Mouse (Mus musculus): Measurements from ENCODE around the gene Slc35f6.

The Slc35f6 gene

DNA sequence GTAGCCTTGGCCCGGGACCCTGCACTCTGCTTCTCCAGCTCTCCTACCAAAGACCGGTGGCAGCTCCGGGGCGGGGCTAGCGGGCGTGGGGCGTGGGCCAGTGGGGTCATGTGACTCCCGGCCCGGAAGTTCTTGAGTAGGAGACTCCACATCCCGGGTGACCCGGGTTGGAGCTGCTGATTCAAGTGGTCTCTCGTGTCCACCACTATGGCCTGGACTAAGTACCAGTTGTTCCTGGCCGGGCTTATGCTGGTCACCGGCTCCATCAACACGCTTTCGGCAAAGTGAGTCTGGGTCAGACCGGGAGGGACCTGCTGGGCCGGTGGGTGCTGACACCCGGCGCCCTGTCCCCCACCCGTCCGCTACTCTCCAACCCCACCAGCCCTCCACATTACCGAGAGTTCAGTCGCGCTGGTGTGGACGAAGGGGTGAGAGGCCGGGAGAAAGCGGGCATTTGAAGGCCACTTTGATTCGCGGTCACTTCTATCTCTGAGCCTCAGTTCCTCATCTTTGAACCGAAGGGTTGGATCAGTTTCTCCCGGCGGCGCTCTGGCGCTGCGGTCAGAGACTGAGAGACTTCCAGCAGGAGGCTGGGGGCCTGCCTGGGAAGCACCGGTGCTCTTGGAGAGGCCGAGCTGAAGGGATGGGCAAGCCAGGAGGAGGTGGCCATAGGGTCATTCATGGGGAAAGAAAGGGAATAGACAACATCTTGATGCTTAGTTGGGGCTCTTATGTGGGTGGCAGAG, at the start of gene Slc35f6:
Gene Slc35f6 (plus strand): TSS at position 119 of the 746 bp plus-strand sequence.
- DNase-seq (ENCODE audit: low spot score in 2 of 2): peak; percentile 78 to 93

DNA sequence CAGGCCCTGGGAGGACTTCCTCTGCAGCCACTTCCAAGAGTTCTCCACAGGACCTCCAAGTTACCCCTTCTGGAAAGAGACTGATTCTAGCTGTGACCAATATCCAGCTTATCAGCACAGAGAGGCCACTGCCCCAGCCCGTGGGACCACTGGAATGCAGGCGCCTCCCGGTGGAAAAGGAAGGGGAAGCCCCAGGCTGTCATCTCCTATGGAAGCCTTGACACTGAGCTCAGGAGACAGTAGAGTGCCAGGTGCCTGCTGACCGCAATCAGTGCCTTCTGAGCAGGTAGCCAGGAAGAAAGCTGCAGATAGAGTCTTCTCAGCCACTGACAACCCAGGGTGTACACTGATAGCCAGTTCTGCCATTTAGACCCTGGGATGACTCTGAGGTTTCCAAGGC, 46.3 kb upstream of the Slc35f6 start:
- DNase-seq (ENCODE audit: low spot score in 2 of 2): no peak

DNA sequence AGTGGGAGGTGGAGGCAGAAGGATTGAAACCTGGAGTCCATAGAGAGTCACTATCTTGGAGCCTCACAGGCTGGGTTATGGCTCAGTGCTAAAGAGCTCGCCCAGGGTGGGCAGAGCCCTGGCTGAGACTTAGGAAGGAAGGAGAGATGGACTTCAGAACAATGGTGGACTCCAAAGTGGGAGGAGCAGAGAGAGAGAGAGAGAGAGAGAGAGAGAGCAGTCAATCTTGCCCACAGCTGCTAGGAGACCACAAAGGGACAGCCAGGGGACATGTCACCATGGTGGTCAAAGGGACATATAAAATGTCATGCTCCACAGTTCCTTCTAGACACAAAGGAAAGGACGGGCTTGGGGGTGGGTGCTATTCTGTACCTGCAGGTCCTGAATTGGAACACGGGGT, 44.5 kb upstream of the Slc35f6 start:
- no peak for DNase-seq (ENCODE audit: low spot score in 2 of 2)

DNA sequence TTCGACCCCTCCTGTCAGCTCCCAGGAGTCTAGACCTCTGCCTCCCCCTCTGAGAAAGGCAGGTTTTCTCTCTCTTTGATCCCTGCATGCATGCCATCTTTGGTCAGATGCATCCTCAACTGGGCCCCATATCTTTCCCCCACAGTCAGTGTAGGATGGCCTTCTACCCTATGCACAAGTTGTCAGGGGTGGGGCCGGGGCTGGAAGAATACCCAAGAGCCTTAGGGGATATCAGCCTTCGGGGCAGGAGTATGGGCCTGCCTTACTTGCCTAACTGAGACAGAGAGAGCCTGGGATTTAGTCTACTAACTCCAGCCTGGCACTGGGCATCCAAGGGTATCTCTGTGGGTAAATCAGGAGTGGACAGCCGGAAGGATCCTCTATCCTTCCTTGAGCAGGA, 43.8 kb upstream of the Slc35f6 start:
- DNase-seq (ENCODE audit: low spot score in 2 of 2): no peak

DNA sequence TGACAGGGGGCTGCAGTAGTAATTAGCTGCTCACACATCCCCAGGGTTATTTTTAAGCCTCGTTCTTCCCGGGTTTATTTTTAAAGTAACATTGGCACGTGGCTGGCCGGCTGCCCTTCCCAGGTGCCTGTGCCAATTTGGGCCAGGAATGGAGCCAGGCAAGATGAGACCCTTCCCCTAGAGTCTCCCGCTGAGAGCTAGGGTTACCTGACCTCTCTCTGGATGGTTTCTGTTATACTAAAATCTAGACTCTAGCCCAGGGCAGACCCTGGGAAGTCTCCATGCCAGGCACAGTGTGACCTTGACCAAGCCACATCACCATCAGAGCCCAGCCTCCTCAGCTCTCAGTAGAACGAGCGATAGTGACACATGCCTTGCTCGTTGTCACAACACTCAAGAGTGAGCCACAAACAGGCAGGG, 43.0 kb upstream of the Slc35f6 start:
- DNase-seq (ENCODE audit: low spot score in 2 of 2): no peak

DNA sequence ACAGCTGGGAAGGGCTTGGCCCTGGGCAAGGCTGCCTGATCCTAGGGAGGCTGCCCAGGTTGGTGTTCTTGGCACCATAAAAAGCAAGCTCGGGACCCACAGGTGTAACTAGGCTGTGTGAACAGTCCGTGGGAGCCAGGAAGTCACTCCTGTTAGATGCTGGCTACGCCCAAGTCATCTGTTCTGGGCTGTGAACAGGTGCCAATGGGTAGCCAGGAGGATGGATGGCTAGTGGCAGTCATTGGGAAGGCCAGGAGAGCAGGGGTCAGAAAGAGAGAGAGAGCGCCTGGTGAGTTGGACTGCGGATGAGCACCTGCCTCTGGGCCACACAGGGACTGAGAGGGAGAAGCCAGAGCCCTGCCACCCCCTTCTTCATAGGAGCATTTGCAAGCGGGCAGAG, 42.1 kb upstream of the Slc35f6 start:
- no peak for DNase-seq (ENCODE audit: low spot score in 2 of 2)

DNA sequence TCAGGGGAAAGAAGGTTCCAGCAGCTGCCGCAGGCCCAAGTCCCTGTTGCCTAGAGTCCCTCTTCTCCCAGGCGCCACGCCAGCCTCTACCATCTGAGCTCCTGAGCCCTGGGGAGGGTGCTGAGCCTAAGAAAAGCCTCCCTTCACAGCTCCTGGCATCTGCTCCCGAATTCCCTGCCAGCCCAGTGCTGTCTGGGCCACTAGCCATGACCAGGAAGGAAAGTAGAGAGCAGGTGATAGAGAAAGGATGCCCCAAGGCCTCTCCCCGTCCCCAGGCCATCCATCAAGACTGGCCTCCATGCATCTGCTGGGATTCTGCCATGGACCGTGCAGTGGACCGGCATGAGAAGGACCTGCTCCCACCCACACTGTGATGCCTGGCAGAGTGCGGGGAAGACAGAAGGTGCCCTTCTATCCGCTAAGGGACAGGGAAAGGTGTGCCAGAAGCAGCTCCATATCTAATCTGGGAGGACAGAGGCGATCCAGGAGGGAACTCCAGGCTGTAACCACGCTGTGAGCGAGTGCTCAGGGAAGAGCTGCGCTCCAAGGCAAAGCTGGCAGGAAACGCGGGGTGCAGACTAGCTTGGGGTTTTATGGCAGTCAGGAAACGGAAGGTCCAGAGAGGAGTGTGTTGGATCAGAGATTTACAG, 41.2 kb upstream of the Slc35f6 start:
- DNase-seq (ENCODE audit: low spot score in 2 of 2): peak; percentile 62 to 88

DNA sequence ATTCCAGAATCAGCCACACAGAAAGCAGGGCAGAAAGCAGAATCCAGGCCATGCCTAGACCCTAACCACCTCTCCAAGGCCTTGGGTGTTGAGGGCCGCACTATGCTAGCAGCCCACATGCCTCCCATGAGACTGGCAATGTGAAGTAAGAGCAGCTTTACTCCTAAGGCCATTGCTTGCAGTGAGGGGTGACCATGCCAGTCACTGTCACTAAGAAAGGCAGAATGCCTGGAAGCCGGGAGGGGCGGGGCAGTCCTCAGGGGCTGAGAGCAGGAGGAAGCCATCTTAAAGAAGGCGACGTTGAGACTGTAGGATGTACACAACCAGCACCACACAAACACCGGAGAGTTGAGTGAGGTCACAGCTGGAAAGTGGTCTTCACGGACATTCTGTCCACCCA, 38.6 kb upstream of the Slc35f6 start:
- no peak for DNase-seq (ENCODE audit: low spot score in 2 of 2)

DNA sequence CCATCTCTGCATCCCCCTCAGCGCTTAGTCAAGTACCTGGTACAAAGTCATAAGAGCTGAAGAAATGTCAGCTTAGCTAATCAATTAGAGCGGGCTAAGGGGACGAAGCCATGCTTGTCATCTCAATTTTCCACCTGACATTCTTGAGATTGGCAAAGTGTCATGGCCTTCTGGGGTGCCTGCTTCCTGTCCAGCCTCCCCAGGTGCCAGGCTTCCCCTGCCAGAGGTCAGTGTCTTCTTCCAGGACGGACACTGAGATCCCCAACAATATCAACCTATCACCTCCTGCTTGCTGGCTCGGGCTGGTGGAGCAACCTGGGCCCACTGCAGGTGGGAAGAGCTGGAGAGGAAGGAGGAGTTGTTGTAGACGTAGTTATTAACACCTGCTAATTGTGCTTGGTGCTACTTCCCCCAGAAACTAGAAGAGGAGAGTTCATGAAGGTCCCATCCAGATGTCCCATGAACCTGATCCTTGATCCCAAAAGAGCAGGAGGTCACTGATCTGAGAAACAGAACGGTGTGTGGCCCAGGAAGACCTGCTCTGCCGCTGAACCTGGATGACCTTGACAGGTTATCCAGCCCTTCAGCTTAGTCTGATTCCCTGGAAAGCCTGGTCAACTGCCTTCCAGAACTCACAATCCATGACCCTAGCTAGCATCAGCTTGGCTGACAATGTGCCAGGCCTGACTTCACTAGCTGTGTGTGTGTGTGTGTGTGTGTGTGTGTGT, 37.7 kb upstream of the Slc35f6 start:
- no peak for DNase-seq (ENCODE audit: low spot score in 2 of 2)

DNA sequence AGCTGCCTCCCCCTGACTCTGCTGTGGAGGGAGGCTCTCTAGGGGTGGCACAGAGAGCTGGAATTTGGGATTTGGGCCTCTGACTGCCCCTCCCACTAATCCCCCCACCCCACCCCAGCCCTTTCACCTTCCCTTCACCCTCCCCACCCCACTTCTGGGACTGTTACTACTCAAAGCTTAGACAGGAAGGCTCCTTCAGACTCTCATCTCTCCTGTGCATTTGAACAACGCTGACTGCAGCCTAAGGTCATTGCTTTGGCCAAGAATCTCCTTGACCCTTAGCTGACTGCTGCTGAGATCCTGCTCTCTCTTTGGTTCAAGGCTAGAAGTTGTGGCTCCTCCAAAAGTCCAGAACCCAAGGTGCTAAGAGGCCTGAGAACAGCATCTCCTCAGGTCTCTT, 36.6 kb upstream of the Slc35f6 start:
- DNase-seq (ENCODE audit: low spot score in 2 of 2): no peak

DNA sequence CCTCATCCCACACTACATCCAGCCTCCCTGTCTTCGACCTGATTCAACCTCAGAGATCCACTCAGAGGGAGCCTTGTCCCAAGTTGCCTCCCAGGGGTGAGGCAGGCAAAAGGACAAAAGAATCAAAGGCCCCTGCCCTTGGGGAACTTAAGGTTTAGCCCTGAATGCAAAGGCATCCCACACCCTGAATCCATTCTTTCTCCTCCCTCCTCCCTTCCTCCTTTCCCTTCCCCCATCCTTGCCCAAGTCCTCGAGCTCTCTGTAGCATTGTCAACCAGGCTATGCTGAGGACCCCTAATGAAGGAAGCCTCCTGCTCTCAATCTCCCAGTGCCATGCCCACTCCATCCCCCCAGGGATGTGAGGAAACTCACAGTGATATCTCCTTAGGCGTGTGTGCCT, 36.0 kb upstream of the Slc35f6 start:
- no peak for DNase-seq (ENCODE audit: low spot score in 2 of 2)

DNA sequence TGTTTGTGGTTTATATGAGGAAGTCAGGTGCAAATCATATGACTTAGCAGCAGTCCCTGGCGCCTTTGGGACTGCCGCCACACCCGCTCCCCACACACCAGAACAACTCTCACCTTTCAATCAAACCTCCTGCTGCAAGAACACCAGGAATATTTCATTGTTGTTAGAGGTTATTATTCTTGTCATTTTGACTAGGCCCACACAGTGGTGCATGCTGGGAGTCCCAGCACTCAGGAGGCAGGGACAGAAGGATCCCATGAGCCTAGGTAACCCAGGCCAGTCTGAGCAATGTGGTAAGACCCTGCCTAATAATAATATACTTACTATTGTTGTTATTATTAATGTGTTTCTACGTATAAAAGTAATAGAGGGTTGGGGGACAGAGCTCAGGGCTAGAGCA, 35.2 kb upstream of the Slc35f6 start:
- no peak for DNase-seq (ENCODE audit: low spot score in 2 of 2)

DNA sequence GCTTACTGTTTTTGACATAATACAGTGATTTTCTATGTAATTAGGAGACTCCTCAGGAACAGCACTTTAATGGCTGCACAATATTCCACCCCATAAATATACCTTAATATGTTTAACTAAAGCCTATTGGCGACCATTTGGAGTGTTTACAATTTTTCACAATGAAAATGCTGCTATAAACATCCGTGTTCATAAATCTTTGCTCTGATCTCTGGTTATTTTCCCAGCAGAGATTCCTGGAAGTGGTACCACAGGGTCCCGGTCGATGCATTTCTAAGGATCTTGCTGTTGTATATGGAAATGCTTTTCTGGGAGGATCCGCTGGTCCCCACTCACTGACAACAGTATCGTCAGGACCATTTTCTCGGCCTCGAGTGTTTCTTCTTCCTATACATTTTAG, 34.5 kb upstream of the Slc35f6 start:
- no peak for DNase-seq (ENCODE audit: low spot score in 2 of 2)

DNA sequence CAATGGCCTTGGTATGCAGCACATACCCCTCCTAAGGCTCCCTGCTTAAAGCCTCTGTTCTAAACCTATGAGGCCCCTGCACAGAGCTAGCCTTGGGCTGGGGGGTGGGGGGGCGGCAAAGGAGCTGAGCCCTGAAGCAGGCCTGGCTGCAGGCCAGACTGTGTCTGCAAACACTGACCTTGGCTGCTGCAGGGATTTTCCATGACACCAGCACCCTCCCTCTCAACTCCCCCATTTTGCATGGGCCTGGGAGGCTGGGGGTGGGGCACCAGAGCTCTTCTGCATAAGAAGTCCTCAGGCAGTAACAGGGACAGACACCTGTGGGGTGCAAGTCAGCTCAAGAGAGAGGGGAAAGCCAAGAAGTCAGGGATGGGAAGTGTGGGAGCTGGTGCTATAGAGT, 33.5 kb upstream of the Slc35f6 start:
- DNase-seq (ENCODE audit: low spot score in 2 of 2): no peak

DNA sequence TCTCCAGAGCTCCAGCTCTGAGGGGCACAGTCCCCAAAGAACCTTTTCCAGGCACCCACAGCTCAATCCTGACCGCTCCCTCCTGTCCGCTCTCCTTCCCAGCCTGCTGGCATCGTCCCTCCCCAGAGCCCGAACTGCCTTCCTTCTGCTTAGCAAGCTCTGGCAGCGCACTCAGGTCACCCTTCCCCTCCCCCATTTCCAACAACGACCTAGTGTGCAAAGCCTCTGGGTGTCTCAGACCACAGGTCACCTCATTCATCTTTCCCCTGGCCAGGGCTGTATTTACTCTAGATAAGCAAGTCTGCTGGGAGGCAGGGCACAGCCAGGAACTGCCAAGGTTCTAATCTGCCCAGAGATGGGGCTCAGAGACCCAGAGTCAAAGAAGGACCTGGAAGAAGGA, 32.3 kb upstream of the Slc35f6 start:
- no peak for DNase-seq (ENCODE audit: low spot score in 2 of 2)

DNA sequence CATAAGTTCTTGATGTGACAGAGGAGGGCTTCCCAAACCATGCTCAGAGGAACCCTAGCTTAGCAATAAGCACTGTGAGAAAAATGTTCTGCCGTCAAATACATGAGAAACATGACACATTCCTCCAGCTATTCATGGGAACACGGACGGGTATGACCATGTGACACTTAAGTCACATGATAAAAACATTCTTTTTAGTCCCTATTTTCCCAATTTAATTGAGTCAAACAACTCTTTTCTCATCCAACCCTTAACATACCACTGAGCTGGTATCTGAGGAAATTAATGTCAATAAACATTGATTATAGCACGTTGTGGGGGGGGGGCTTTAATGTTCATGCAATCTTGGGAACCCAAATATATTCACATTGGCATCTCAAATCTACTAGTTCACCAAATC, 31.9 kb upstream of the Slc35f6 start:
- DNase-seq (ENCODE audit: low spot score in 2 of 2): no peak

DNA sequence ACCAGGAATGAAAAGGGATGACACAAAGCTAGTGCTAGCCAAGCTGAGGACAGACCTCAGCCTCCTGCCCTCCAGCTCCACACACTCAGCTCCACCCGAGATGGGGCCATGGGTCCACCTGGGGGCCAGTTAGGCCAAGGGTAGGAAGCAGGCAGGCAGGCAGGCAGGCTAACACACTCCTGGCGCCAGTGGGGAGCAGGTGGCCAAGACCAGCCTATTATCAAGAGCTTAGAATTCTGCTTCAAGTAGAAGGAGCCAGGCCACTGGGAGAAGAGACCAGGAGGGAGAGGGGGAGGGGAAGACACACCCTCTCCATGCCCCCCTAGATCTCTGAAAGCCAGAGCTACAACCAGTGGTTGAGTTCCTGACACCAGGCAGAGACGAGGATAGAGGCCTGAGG, 31.1 kb upstream of the Slc35f6 start:
- no peak for DNase-seq (ENCODE audit: low spot score in 2 of 2)

DNA sequence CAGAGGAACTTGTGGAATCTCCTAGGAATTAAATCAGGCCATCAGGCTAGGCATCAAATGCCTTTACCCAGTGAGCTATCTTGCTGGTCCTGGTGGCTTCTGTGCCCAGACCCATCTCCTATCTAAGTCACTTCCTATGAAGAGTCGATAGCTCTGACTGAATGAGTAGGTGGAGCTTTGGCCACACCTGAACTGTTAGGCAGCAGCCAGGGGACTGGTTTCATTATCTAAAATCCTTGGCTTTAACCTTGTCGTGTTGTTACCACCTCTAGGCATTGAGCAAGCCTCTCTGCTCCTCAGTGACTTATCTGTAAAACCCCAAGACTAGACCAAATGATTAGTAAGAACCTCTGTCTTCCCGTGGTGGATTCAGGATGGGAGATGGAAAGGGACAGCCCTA, 30.4 kb upstream of the Slc35f6 start:
- no peak for DNase-seq (ENCODE audit: low spot score in 2 of 2)

DNA sequence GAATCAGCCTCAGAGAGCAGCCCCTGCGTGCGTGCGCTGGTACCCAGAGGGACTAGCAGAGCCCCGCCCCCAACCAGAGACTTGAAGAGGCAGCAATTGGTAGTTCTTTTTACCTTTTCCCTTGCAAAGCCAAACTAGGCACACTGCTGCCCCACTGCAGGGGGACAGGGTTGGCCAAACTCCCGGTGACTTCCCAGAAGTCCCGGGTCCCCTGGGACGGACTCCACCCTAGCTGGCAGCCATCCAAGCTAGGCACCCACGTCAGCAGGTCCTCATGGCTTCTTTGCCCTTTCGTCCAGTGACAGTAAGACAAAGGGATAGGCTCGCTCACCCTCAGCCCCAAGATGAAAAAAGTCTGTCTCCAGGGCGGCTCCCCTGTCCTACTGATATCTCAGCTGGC, 29.9 kb upstream of the Slc35f6 start:
- DNase-seq (ENCODE audit: low spot score in 2 of 2): no peak

DNA sequence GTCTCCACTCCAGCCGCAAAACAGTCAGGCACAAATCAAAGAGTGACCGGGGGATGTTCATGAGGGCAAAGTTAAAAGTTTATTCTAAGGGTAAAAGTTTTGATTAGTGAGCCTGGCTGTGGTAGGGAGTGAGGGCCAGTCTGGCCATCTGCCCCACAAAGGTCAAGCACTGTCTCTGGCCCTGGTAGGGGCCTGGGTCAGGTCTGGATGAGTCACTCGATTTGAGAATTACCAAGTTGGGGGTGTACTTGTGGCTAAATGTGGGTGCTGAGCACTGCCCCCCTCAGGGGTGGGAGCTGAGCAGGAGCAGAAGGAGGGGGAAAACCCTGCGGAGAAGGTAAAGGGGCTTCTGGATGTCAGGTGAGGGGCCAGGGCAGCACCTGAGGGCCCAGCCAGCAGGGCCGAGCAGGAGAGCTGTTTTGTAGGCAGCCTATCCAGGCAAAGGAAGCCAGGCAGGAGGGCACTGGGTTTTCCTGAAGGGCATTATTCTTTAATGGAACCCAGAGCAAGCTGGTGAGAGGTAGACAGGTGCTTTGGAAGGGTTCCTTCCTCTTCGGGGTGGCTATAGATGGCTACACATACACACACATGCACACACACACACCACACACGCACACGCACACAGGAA, 29.2 kb upstream of the Slc35f6 start:
- DNase-seq (ENCODE audit: low spot score in 2 of 2): no peak

DNA sequence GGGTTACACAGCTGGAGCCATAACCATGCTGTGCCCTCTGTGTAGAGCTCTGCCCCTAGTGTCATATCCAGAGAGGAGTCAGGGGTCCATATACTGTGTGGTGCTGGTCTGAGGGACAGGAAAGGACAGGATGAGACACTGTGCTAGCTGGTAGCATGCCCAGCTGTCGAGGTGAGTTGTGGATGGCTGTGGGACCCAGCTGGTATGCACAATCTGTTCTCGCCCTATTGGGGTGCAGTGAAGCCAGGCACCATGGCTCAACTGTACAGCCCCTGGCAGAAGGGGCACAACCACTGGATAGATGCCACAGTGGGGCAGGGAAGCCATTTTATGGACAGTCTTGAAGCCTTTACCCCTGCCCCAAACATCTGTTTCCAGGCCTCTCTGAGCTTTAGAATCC, 28.5 kb upstream of the Slc35f6 start:
- no peak for DNase-seq (ENCODE audit: low spot score in 2 of 2)

DNA sequence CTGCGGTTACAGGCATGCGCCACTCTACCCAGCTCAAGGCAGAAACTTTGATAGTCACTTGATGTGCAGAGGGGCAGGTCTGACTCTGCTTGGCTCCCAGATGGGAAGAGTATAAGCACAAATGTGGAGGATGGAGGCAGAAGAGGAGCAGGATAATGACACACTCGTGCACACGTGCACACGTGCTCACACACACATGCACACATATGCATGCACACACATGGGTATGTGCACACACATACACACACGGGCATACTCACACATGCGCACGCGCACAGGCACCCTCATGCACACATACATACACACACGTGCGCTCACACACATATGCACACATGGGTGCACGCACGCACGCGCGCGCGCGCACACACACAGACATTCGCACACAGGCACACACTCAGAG, 27.2 kb upstream of the Slc35f6 start:
- no peak for DNase-seq (ENCODE audit: low spot score in 2 of 2)

Data from left cerebral cortex, adult 9 months (tissue).